Comparison of ENCODE assay signal across 19 mouse cellular contexts in the genomic region with DNA sequence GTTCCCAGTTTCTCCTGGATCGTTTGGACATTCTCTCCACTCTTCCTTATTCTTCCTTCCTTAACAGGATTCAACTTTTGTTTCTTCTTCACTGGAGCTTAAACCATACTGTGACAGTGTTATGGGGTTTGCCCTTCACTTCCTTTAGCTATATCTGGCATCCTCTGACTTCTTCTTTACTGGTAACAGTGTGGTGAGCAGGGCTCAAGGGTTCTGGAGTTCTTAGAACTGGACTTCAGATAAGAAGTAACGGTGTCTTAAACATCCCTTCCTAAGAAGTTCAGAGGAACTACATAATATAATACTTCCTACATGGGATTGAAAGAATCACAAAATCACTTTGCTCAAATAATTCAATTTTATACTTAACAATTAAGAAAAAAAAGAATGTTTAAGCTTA.
DNase-seq lines count a peak whose midpoint lies in the region; ATAC-seq and TF ChIP-seq lines count a peak whose summit lies in the region.
"Had no signal": no experiment of that assay in that cellular context is flagged by ENCODE, and none has a peak within 500 bp of the region (broad histone marks: within the 10 kb centered on the region; RNA-seq: fewer than 3 reads in every experiment).

No protein-coding gene starts in this region.

- intact Hi-C loops in left cerebral cortex, postnatal 36 days (cut with DNase I), result no loop called here

- peak; percentile 56; the same call in 1 of the 2 replicates for ATAC-seq in liver, embryonic 11.5 days (replicated peaks; ENCODE audit: low FRiP score)
- ATAC-seq in liver, embryonic 13.5 days (ENCODE audit: low read depth), result no peak
- peak; percentile 60; the same call in 1 of the 2 replicates for ATAC-seq in monocyte, adult 5-6 weeks (replicated peaks; ENCODE audit: insufficient number of reproducible peaks, low FRiP score, low TSS enrichment, poor library complexity, severe bottlenecking)
- ATAC-seq: CD4-positive, CD25-positive, alpha-beta regulatory T cell, adult 4 months; forebrain, postnatal 0 days; hindbrain, postnatal 0 days had no signal

- H3K4me3 ChIP-seq in liver, embryonic 11.5 days (ENCODE audit: low read depth, low read length), result no peak overlapping the region
- no peak overlapping the region for H3K4me3 ChIP-seq in liver, embryonic 13.5 days (replicated peaks)
- no peak overlapping the region for H3K4me3 ChIP-seq in cerebellum, adult 2 months (replicated peaks; ENCODE audit: insufficient read depth, low read depth, low read length)
- H3K4me3 ChIP-seq: embryonic facial prominence, embryonic 12.5 days; neural tube, embryonic 15.5 days had no signal

- no peak for TF ChIP-seq CTCF in cerebellum, adult 2 months (IDR thresholded peaks at IDR 0.05; ENCODE audit: borderline replicate concordance, insufficient read depth, low read depth, low read length)

- peaks cover 3% of the 10 kb centered on the region; the same call in 1 of the 2 replicates for H3K4me1 ChIP-seq in liver, embryonic 11.5 days (replicated peaks; ENCODE audit: control insufficient read depth, insufficient read depth, low read length)
- peaks cover 4% of the 10 kb centered on the region; the same call in 1 of the 2 replicates for H3K4me1 ChIP-seq in liver, embryonic 13.5 days (replicated peaks)
- no peaks in the 10 kb centered on the region for H3K4me1 ChIP-seq in cerebellum, adult 2 months (ENCODE audit: control insufficient read depth, insufficient read depth, low read length)
- H3K4me1 ChIP-seq: embryonic facial prominence, embryonic 12.5 days; neural tube, embryonic 15.5 days had no signal

- H3K9me3 ChIP-seq in liver, embryonic 11.5 days (ENCODE audit: control insufficient read depth, low read length), result no peaks in the 10 kb centered on the region; the same call in 1 of the 2 replicates
- no peaks in the 10 kb centered on the region for H3K9me3 ChIP-seq in liver, embryonic 13.5 days (replicated peaks)
- H3K9me3 ChIP-seq: embryonic facial prominence, embryonic 12.5 days; neural tube, embryonic 15.5 days had no signal

- WGBS in liver, embryonic 11.5 days, result 44% methylated on average over 2 of the region's 2 CpGs
- WGBS in liver, embryonic 13.5 days (ENCODE audit: insufficient replicate concordance), result 16% methylated on average over 2 of the region's 2 CpGs
- 91% methylated on average over 2 of the region's 2 CpGs for WGBS in cerebellum, adult 2 months

- DNase-seq in liver, embryonic 11.5 days (ENCODE audit: low spot score), result no peak
- DNase-seq in liver (no peak), MEL-GATA-1-ER (ENCODE audit: extremely low read depth, low read depth) (peak; percentile 90)
- no peak for DNase-seq in liver, embryonic 13.5 days
- DNase-seq in ovary, postnatal 36 days (ENCODE audit: low spot score), result no peak
- no peak for DNase-seq in left cerebral cortex, postnatal 36 days (ENCODE audit: low spot score in 2 of 2)
- no peak for DNase-seq in cerebellum, adult 2 months
- DNase-seq: adrenal gland, postnatal 36 days; cerebellum, postnatal 36 days; forebrain, postnatal 0 days; gastrocnemius, postnatal 10 days; lung, adult 2 months; right cerebral cortex, adult 18-20 months; thymus, adult 2 months had no signal

- H3K4me2 ChIP-seq in liver, embryonic 11.5 days, result peak overlapping the region; percentile 39
- 0 out of 2 replicates have a peak overlapping the region, but pooled peaks have one; percentile 19 for H3K4me2 ChIP-seq in liver, embryonic 13.5 days
- H3K4me2 ChIP-seq: embryonic facial prominence, embryonic 12.5 days; neural tube, embryonic 15.5 days had no signal

- TF ChIP-seq POLR2A in cerebellum, adult 2 months (IDR thresholded peaks at IDR 0.05; ENCODE audit: borderline replicate concordance, insufficient read depth, low read length), result no peak

- no peaks in the 10 kb centered on the region for H3K36me3 ChIP-seq in liver, embryonic 11.5 days (ENCODE audit: control insufficient read depth, insufficient read depth, low read length)
- H3K36me3 ChIP-seq in liver, embryonic 13.5 days, result no peaks in the 10 kb centered on the region
- H3K36me3 ChIP-seq: embryonic facial prominence, embryonic 12.5 days; neural tube, embryonic 15.5 days had no signal

- H3K27ac ChIP-seq in liver, embryonic 11.5 days (ENCODE audit: low read depth, low read length), result no peak overlapping the region
- no peak overlapping the region for H3K27ac ChIP-seq in liver, embryonic 13.5 days
- no peak overlapping the region for H3K27ac ChIP-seq in cerebellum, adult 2 months (ENCODE audit: insufficient read depth, low read length)
- H3K27ac ChIP-seq: embryonic facial prominence, embryonic 12.5 days; hindbrain, postnatal 0 days; neural tube, embryonic 15.5 days had no signal

- no peaks in the 10 kb centered on the region for H3K27me3 ChIP-seq in liver, embryonic 11.5 days (replicated peaks; ENCODE audit: control insufficient read depth, insufficient read depth, low read length)
- H3K27me3 ChIP-seq in liver, embryonic 13.5 days, result no peaks in the 10 kb centered on the region
- no peaks in the 10 kb centered on the region for H3K27me3 ChIP-seq in cerebellum, adult 2 months (ENCODE audit: control insufficient read depth, insufficient read depth, low read length)
- H3K27me3 ChIP-seq: embryonic facial prominence, embryonic 12.5 days; neural tube, embryonic 15.5 days had no signal

- no peak overlapping the region for H3K9ac ChIP-seq in liver, embryonic 11.5 days (ENCODE audit: low read depth, low read length)
- H3K9ac ChIP-seq in liver, embryonic 13.5 days, result no peak overlapping the region
- H3K9ac ChIP-seq: embryonic facial prominence, embryonic 12.5 days; forebrain, postnatal 0 days; neural tube, embryonic 15.5 days had no signal
